Mouse (Mus musculus): ENCODE results near the gene Gdf9. TPM values are rescaled to one million over a fixed set of nuclear protein-coding genes. Genes with fewer than 3 reads are reported as not detected.

The Gdf9 gene
- total and polyA plus RNA-seq, 3 experiments: 0.42 to 0.43 TPM; not detected in 1

DNA sequence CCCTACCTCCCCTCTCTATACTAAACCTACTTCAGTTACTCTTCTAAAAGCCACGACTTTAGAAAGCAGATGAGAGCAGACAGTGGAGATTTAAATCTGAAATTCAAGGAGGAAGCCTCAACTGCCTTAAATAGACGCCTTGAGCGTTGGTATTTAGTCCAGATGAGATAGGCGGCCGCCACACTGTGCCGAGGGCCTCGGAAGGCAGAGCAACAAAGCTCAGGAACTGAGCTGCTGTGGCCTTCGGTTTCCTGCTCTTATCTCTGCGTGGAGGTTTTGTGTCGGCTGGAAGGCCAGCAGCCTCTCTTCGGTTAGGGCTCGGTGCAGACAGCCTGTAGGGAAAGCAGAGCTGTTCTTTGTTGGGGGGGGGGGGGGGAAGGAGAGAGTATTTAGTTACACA lies 11.1 kb downstream of the Gdf9 start:
- peak; percentile 88 for DNase-seq (ENCODE audit: low read depth, low spot score)
- H3K9ac ChIP-seq (ENCODE audit: control insufficient read depth, low read depth, low read length, poor library complexity, severe bottlenecking): peak overlapping the region; percentile 51
- H3K27ac ChIP-seq (ENCODE audit: control insufficient read depth, low read depth, low read length): peak overlapping the region; percentile 13
- H3K9me3 ChIP-seq (replicated peaks; ENCODE audit: insufficient read depth, low read length): no peaks in the 10 kb centered on the region
- no peaks in the 10 kb centered on the region for H3K79me2 ChIP-seq (ENCODE audit: control insufficient read depth, insufficient read depth, low read length, poor library complexity)
- peaks cover 0 to 16% of the 10 kb centered on the region in 2 experiments; a peak in 2 of 4 replicates for H3K4me1 ChIP-seq (ENCODE audit: control insufficient read depth in 1 of 2, insufficient read depth in 2 of 2, low read length in 2 of 2)
- H3K4me3 ChIP-seq (ENCODE audit: control insufficient read depth in 1 of 2, insufficient read depth in 1 of 2, low read depth in 2 of 2, low read length in 2 of 2): peak overlapping the region; percentile 13 to 48
- H3K27me3 ChIP-seq (ENCODE audit: control insufficient read depth in 1 of 2, insufficient read depth in 2 of 2, low read length in 2 of 2): no peaks in the 10 kb centered on the region
- TF ChIP-seq RCOR1 (IDR thresholded peaks at IDR 0.05; ENCODE audit: low read depth, low read length) (peak; percentile 90), JUND (IDR thresholded peaks at IDR 0.05; ENCODE audit: low read depth, low read length) (no peak), E2F4 (IDR thresholded peaks at IDR 0.05; ENCODE audit: borderline replicate concordance, low read depth, low read length) (no peak), CHD1 (IDR thresholded peaks at IDR 0.05; ENCODE audit: low read depth, low read length) (no peak), ETS1 (IDR thresholded peaks at IDR 0.05; ENCODE audit: low read depth, low read length) (peak; percentile 44; the same call in 1 of the 2 replicates), ZMIZ1 (IDR thresholded peaks at IDR 0.05; ENCODE audit: low read depth, low read length) (no peak), HCFC1 (IDR thresholded peaks at IDR 0.05; ENCODE audit: low read depth, low read length) (peak; percentile 41; the same call in 1 of the 2 replicates), TCF12 (IDR thresholded peaks at IDR 0.05; ENCODE audit: low read depth, low read length) (peak; percentile 38; the same call in 1 of the 2 replicates), ZNF384 (IDR thresholded peaks at IDR 0.05; ENCODE audit: low read depth, low read length) (no peak), MXI1 (IDR thresholded peaks at IDR 0.05; ENCODE audit: low read depth, low read length) (no peak), USF1 (IDR thresholded peaks at IDR 0.05; ENCODE audit: low read depth, low read length) (no peak), MAX (IDR thresholded peaks at IDR 0.05; ENCODE audit: low read length) (no peak), TBP (IDR thresholded peaks at IDR 0.05; ENCODE audit: low read depth, low read length) (peak; percentile 80), NELFE (IDR thresholded peaks at IDR 0.05; ENCODE audit: low read depth, low read length) (no peak), GATA1 (IDR thresholded peaks at IDR 0.05; ENCODE audit: low read depth, low read length) (peak; percentile 77), MEF2A (IDR thresholded peaks at IDR 0.05; ENCODE audit: extremely low read depth, insufficient replicate concordance, low read depth, low read length, poor library complexity, severe bottlenecking) (peak; percentile 76; the same call in 1 of the 2 replicates), POLR2A (IDR thresholded peaks at IDR 0.05; ENCODE audit: control insufficient read depth in 1 of 2, insufficient read depth in 1 of 2, low read depth in 1 of 2, low read length in 2 of 2, poor library complexity in 1 of 2) (peak in 1 of 2 experiments; percentile 35; a peak in 1 of 4 replicates), BHLHE40 (IDR thresholded peaks at IDR 0.05; ENCODE audit: borderline replicate concordance, low read depth, low read length) (no peak), SMC3 (IDR thresholded peaks at IDR 0.05; ENCODE audit: low read depth, low read length) (no peak), MAFK (IDR thresholded peaks at IDR 0.05; ENCODE audit: borderline replicate concordance, low read depth, low read length) (no peak), ELF1 (IDR thresholded peaks at IDR 0.05; ENCODE audit: low read depth, low read length) (0 out of 2 replicates have a peak, but pooled peaks have one; percentile 6), EP300 (IDR thresholded peaks at IDR 0.05; ENCODE audit: low read depth in 1 of 2, low read length in 2 of 2) (peak in 1 of 2 experiments; percentile 70; a peak in 3 of 4 replicates), USF2 (IDR thresholded peaks at IDR 0.05; ENCODE audit: borderline replicate concordance in 1 of 2, insufficient read depth in 1 of 2, low read depth in 1 of 2, low read length in 2 of 2) (no peak), MAZ (IDR thresholded peaks at IDR 0.05; ENCODE audit: low read depth, low read length) (no peak), MYC (IDR thresholded peaks at IDR 0.05; ENCODE audit: low read depth, low read length) (no peak), CHD2 (IDR thresholded peaks at IDR 0.05; ENCODE audit: low read length) (no peak), UBTF (IDR thresholded peaks at IDR 0.05; ENCODE audit: borderline replicate concordance, insufficient read depth, low read depth, low read length) (peak; percentile 88; the same call in 1 of the 2 replicates), ZC3H11A (IDR thresholded peaks at IDR 0.05; ENCODE audit: low read depth, low read length) (no peak), POLR2AphosphoS2 (IDR thresholded peaks at IDR 0.05; ENCODE audit: low read length) (no peak)
- peaks cover 0 to 7% of the 10 kb centered on the region in 2 experiments; a peak in 2 of 4 replicates for H3K36me3 ChIP-seq (ENCODE audit: control insufficient read depth in 1 of 2, insufficient read depth in 2 of 2, low read length in 2 of 2)

All from MEL (cell line).